Mouse (Mus musculus): ENCODE measurements around the gene Baz1b.
"Not testable (repeated sequence)": the region's sequence is repeated elsewhere in the genome, so short reads cannot be mapped to it uniquely, and the experiment has no call there.

Baz1b gene

GRCm38 (mm10) chr5:135180796-135181195, 6.3 kb upstream of the Baz1b start:
- DNase-seq, result no peak

- DNase-seq, result no peak
Measured at GRCm38 (mm10) chr5:135181776-135182175, 5.3 kb upstream of the Baz1b start.

DNA sequence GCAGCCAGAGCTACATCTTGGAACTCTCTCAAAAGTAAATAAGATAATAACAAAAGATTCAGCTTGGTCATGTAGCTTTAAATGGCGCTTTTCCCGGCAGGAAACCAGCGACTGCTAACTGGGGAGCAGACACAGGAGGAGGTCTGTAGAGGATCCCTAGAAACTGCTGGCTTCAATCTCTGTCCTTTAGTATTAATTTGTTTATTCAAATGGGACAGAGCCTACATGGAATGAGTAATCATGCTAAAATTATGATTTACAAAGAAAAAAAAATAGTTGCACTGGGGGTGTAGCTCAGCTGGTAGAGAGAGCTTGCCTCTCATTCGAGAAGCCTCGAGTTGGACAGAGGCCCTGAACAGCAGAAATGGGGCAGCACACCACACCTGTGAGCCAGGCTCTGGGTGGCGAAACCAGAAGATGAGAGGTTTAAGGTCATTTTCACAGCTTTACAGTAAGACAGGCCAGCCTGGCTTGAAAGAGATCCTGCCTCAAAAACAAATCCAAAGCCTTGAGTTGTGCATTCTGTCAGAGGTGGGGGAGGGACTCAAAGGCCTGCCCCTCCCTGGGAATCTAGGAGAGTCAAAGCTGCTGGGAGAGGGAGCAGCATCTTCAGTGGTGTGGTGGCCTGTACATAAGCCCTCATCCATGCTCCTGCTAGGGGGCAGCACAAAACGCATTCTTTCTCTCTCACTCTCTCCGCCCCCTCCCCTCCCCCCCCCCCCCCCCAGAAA, 3.8 kb upstream of the Baz1b start:
- no peak for DNase-seq

DNA sequence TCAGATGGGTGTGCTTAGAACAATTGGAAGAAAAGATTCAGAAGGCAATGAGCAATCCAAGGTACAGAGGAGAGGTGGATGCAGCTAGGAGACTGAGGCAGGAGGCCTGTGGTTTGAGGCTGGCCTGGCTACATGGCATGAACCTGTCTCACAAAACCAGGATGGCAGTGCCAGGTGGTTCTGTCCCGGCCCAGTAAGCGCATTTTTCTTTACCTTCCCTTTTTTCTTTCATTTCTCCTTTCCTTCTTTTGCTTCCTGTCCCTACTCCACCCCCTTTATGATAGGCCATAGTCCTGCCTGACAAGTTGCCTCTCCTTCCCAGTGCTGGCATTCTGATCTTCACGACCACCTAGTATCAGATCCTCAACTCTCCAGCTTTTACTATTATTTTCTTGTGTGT, 2.0 kb upstream of the Baz1b start:
- no peak for DNase-seq

GRCm38 (mm10) chr5:135185596-135185995, 1.5 kb upstream of the Baz1b start:
- no peak for DNase-seq

DNA sequence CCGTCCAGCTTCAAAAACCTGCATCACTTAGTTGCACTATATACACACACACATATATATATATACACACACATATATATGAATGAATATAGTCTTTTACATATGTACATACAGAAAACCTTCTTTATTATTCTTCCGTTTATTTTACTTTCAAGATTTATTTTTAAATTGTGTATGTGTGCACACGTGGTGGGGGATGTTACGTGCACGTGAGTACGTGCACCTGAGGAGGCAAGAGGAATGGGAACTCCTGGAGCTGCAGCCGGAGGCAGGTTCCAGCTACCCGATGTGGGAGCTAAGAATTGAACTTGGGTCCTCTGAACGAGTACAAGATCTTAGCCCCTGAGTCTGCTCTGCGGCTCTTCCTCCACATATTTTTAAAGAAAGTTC, 838 bp upstream of the Baz1b start:
- no peak for DNase-seq

DNA sequence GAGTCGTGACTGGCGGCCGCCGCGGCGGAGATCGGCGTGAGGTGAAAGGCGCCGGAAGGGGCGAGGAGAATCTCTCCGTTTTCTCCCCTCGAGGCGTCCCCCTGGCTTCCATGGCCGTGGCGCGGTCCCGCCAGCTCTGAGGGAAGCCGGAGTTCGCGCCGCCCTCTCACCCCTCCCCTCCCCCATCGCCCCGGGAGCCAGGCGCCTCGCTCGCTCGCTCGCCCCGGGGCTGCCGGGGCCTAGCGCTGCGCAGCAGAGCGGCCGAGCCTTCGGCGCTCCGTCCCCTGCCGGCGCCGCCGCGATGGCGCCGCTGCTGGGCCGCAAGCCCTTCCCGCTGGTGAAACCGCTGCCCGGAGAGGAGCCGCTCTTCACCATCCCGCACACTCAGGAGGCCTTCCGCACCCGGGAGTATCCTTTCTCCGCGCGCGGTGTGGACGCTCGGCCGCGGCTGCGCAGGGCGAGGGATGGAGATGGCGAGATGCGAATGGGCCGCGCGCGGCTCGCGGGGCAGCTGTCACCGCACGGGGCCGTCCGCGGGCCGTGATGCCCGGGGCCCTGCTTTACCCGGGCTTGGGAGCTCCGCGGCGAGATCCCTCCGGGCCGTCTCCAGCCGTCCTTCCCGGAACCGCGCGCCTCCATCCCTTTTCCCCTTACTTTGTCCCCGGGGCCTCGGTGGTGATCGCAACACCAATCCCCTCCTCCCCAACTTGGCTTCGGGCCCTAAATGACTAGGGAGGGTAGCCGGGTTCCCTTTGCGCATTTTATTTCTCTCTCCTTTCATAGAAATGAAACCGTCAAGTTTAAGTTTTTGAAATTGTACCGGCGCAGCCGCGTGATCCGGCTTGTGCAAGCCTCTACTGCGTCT, 517 bp downstream of the Baz1b start:
- DNase-seq, result no peak

GRCm38 (mm10) chr5:135188214-135188554, 1.1 kb downstream of the Baz1b start:
- DNase-seq, result no peak

- no peak for DNase-seq
Measured at GRCm38 (mm10) chr5:135189281-135190022, 2.4 kb downstream of the Baz1b start.

- peak; percentile 69 for DNase-seq
Measured at GRCm38 (mm10) chr5:135191620-135192019, 4.6 kb downstream of the Baz1b start.

DNA sequence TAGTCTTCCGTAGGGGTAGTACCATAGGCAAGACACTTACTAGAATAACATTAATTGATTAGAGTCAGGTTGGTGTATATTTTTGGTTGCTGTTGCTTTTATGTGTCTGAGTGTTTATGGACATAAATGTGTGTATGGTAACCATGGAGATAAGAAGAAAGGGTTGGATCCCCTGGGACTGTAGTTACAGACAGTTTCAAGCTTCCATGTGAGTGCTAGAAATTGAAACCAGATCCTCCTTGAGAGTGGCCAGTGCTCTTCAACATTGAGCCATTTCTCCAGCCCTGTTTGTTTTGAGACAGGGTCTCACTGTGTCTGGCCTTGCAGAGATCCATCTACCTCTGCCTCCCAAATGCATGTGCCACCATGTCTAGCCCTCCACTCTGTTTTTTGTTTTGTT, 5.4 kb downstream of the Baz1b start:
- DNase-seq, result no peak

DNA sequence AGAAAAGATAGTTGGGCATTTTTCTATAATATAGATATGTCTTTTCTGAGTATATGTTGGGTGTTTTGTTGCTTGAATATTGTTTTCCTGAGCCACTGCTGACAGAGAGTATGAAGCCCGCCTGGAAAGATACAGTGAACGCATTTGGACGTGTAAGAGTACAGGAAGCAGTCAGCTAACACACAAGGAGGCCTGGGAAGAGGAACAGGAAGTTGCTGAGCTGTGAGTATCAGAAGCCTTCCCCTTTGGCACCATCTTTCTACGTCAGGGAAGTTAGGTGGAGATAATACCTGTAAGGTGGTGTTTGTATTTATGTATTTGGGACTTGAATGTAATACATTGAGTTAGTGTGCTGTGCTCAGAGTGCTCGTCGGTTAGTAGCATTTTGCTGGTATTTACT, 9.3 kb downstream of the Baz1b start:
- no peak for DNase-seq

GRCm38 (mm10) chr5:135202763-135203162, 15.7 kb downstream of the Baz1b start:
- no peak for DNase-seq

DNA sequence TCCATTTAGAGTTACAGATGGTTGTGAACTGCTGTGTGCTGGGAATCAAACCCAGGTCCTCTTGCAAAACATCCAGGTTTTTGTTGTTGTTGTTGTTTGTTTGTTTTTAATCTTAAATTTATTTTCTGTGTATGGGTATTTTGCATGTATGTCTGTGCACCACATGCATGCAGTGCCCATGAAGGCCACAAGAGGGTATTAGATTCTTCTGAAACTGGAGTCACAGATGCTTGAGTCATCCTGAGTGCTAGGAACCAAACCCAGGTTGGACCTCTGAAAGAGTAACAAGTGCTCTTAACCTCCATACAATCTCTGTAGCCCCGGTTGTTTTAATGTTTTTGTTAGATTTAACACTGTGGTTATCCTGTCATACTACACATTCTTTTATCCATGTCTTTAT, 21.1 kb downstream of the Baz1b start:
- DNase-seq, result no peak

DNA sequence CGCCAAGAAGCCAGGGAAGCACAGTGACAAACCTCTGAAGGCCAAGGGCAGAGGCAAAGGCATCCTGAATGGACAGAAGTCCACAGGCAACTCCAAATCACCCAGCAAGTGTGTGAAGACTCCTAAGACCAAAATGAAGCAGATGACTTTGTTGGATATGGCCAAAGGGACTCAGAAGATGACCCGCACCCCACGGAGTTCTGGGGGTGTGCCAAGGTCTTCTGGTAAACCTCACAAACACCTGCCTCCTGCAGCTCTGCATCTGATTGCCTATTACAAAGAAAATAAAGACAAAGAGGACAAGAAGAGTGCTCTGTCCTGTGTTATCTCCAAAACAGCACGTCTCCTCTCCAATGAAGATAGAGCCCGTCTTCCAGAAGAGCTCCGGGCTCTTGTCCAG, 29.8 kb downstream of the Baz1b start:
- no peak for DNase-seq

DNA sequence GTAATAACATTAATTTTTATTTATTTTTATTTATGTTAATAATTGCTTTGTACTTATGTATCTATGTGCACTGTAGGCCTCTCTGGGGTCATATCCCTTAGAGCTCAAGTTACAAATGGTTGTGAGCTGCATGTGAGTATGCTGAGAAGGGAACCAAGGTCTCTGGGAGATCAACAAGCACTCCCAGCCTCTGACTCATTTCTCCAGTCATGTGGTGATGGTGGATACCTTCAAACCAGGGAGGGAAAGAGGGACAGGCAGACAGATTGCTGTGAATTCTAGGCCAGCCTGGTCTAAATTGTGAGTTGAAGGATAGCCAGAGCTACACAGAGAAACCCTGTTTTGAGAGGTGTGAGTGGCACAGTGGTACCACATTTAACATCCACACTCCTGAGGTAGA, 33.9 kb downstream of the Baz1b start:
- no peak for DNase-seq

DNA sequence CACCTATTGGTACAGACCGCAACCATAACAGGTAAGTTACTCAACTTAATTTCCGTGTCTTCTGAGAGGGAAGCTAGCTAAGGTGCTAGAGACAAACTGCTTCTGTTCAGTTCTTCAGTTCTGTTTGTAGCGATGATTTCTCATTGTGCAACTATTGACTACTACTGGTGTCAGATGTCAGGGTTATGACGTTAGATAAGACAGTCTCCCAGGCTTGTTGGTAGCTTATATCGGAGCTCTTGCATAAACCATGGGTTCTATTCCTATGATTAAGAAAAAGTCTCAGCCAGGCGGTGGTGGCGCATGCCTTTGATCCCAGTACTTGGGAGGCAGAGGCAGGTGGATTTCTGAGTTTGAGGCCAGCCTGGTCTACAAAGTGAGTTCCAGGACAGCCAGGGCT, 35.0 kb downstream of the Baz1b start:
- DNase-seq, result no peak

DNA sequence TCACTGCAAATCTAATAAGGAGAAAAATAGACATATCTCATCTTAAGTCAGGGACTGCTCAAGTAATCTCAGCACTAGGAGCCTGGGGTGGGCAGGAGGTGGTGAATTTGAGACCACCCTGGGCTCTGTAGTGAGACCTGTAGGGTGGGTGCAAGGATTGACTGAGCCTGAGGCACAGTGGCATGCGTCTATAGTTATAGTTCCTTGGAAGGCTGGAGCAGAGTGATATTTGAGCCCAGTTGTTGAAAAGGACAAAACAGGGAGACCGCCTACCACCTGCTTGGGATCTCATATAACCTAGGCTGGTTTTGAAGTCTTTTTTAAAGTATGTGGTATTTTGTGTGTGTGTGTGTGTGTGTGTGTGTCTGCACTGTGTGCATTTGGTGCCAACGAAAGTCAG, 37.1 kb downstream of the Baz1b start:
- DNase-seq, result no peak

- DNase-seq, result not testable (repeated sequence)
Measured at GRCm38 (mm10) chr5:135225879-135226278, 38.8 kb downstream of the Baz1b start.

DNA sequence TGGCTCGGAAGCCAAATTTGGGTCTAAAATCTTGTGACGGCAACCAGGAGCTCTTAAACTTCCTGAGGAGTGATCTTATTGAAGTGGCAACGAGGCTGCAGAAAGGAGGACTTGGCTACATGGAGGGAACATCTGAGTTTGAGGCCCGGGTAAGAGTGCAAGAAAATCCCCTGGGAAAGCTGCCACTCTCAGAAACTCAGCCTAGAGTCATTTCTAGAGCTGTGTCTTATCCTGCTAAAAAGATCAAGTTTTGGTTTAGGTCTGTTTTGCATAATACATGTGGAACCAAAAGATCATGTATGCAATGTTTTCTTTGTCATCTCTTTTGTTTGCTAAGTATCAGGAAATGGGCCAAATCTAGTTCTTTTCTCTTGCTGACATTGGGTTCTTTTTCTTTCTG, 43.1 kb downstream of the Baz1b start:
- DNase-seq, result no peak

GRCm38 (mm10) chr5:135233166-135233920, 46.3 kb downstream of the Baz1b start:
- DNase-seq, result peak; percentile 13

DNA sequence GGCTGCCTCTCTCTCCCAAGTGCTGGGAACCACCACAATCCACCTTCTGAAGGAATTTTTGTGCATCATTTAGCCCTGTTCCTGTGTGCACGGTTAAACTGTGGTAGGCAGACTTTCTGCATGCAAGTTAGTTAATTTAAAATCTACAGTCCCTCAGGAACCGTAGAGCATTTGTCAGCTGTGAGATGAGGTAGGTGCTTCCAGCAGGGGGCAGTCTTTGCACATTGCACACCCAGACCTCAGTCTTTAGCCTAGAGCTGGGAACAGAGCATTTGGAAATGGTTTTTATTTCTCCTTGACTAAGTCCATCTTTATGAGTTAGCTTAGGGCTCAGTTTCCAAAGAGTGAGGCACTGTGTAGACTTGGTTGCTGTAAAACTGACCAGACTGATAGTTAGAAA, 49.5 kb downstream of the Baz1b start:
- peak; percentile 68 for DNase-seq

DNA sequence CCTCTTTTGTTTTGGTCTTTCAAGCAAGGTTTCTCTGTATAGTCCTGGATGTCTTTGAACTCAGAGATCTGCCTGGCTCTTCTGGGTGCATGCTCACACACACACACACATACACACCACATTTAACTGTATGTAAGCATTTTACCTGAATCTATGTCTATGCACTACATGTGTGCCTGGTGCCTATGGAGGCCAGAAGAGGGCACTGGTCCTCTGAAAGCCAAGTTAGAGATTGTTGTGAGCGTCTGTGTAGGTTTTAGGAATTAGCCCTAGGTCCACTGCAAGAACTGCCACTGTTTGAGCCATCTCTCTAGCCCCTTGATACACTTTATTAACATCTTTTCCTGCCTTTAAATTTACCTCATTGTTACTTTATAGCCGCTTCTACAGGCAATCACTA, 51.8 kb downstream of the Baz1b start:
- no peak for DNase-seq
